Mouse (Mus musculus): ENCODE results near the gene Hist1h2ao.
"Not testable (repeated sequence)": the region's sequence is repeated elsewhere in the genome, so short reads cannot be mapped to it uniquely, and the experiment has no call there.

- not testable (repeated sequence) for TF ChIP-seq GATA1, TAL1 (IDR thresholded peaks at IDR 0.05; ENCODE audit: low read length)
These were observed 1.8 kb downstream of the Hist1h2ao start for GRCm38 (mm10) chr13:21812092-21812491.

Measured in erythroblast, embryonic 14.5 days (primary cell).